Mouse (Mus musculus): ENCODE data around the gene Parvb. TPM values are rescaled to one million over a fixed set of nuclear protein-coding genes. Genes with fewer than 3 reads are reported as not detected.

Parvb gene
- polyA plus RNA-seq, 1 experiment from 2014 or later, result 0.06 TPM

DNA sequence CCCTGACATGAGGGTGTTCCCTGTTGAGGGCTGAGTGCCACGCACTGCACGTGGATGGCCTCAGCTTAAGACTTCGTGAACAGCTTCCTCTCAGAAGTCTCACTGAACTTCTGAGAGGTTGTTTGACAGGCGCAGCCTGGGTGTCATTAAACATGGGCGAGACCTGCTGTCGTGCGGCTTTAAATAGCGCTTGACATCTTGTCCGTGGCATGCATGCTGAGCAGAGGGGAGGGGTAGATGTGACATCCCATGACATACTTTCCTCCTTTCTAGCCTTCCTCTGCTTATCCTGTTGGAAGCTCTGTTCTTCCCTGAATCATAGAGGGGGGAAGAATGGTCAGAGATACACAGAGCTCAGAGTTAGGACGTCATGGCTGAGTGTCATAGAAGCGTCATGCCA is 21.9 kb downstream of the Parvb start:
- POLR2A ChIA-PET, result no interaction called here
- DNase-seq (ENCODE audit: low read depth, low spot score), result no peak
- in situ Hi-C loops (cut with MboI; ENCODE audit: low pct_unique_long_range_greater_than_20kb), result no loop called here

DNA sequence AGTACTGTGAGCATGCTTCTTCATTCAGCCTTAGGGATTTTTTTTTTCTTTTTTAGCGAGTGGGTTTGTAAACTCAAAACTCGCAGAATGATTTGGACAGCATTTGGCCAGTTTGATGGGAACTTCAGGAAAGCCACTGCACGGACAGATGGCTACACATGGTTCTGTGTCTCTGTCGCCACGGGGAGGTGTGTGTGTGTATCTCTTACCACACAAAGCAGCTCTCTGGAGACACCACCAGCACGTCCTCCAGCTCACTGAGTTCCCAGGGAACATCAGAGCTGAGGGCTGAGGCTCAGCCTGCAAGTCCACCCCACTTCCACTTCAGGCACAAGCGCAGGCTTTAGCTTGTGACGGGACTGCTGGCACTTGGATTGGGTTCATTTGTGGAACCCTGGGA is 22.5 kb downstream of the Parvb start:
- no peak for DNase-seq (ENCODE audit: low read depth, low spot score)
- POLR2A ChIA-PET, result no interaction called here
- TF ChIP-seq CTCF (IDR thresholded peaks at IDR 0.05), result no peak
- H3K27me3 ChIP-seq, result peaks cover 11% of the 10 kb centered on the region
- CTCF ChIA-PET, result no interaction called here
- ATAC-seq, result no peak
- in situ Hi-C loops (cut with MboI; ENCODE audit: low pct_unique_long_range_greater_than_20kb), result no loop called here

More for the DNA sequence above, 21.9 kb downstream of the Parvb start:
- no peak for TF ChIP-seq CTCF (IDR thresholded peaks at IDR 0.05)
- CTCF ChIA-PET, result no interaction called here
- ATAC-seq, result no peak
- peaks cover 6% of the 10 kb centered on the region for H3K27me3 ChIP-seq

- DNase-seq (ENCODE audit: low read depth, low spot score) (no peak), ATAC-seq (no peak)
- ChIA-PET CTCF (no interaction called here), POLR2A (no interaction called here)
- peaks cover 11% of the 10 kb centered on the region for H3K27me3 ChIP-seq
- TF ChIP-seq CTCF (IDR thresholded peaks at IDR 0.05), result no peak
- in situ Hi-C loops (cut with MboI; ENCODE audit: low pct_unique_long_range_greater_than_20kb), result no loop called here
These were observed 24.5 kb downstream of the Parvb start for GRCm38 (mm10) chr15:84256254-84256850.

GRCm38 (mm10) chr15:84256864-84257263 is 25.0 kb downstream of the Parvb start:
- DNase-seq (ENCODE audit: low read depth, low spot score), result no peak
- no peak for TF ChIP-seq CTCF (IDR thresholded peaks at IDR 0.05)
- peaks cover 11% of the 10 kb centered on the region for H3K27me3 ChIP-seq

DNA sequence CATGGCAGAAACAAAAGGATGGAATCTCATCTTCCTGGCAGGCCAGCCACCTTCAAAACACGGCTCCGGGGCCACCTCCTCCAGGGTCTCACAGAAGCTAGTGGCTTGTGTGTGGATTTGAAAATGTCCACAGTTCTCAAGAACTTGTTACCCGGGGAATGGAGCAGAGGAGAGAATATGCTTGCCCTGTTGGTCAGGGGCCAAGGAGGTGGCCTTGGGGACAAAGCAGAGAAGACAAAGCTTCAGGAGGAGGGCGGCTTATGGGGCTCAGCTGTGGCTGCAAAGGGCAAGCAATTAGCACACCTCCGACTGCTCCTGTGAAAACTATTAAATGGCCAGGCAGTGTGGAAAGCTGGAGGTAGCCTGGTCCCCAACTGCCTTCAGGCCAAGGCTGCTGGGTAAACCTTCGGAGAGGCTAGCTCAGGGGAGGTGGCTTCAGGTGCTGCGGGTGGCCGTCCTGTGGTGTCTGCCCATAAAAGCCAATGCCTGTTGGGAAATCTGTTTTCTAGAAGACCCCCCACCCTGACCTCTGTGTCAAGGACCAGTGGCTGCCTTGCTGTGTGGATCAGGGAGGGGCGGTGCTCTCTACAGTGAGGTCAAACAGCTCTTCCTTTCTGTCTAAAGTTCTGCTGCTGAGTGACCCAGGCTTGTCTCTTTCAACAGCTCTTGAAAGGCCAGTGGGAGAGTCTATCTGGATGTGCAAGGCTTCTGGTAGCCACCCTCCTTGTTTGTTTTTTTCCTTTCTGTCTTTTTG is 26.9 kb downstream of the Parvb start:
- ATAC-seq, result no peak
- ChIA-PET POLR2A (interaction anchor here (0.6 kb wide), 1 partner anchor 105 kb away, joined by 5 read pairs; no protein-coding TSS in a partner anchor), CTCF (interaction anchor here (1.0 to 1.8 kb wide), 5 partner anchors 12 to 362 kb away, joined by 3 to 8 read pairs (median 3); no protein-coding TSS in a partner anchor)
- no peak for DNase-seq (ENCODE audit: low read depth, low spot score)
- TF ChIP-seq CTCF (IDR thresholded peaks at IDR 0.05), result no peak
- peaks cover 11% of the 10 kb centered on the region for H3K27me3 ChIP-seq
- in situ Hi-C loops (cut with MboI; ENCODE audit: low pct_unique_long_range_greater_than_20kb), result no loop called here

More at GRCm38 (mm10) chr15:84256864-84257263, 25.0 kb downstream of the Parvb start:
- in situ Hi-C loops (cut with MboI; ENCODE audit: low pct_unique_long_range_greater_than_20kb), result no loop called here
- CTCF ChIA-PET, result no interaction called here
- POLR2A ChIA-PET, result no interaction called here
- ATAC-seq, result no peak

DNA sequence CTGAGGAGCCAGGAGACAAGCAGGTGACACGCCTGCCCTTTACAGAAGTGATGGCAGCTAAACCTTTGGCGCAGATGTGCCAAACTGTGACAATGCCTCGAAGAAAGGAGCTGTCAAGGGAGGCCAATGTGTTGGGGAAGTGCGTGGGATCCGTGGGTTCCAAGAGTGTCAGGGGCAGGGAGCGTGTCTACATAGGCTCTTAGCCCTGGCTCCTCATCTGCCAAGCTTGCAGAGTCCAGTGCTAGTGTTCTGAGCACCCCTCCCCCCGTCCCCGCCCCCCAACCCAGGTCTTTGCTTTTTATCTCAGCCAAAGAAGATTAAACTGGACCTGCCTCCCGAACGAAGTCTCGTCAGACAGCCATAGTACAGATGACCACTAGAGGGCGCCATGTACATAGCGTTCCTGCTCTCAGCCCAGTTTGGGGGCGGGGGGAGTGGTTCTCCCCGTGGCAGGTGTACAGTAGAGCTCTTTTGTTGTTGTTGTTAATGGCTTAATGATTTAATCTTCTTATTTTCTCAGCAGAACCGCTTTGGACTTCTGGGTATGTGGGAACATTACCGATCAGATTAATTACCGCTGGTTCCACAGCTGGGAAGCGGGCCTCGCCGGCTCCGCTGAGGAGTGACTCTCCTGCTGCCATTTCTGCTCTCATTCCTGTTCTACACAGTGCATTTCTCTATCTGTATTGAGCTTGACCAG is 28.4 kb downstream of the Parvb start:
- TF ChIP-seq CTCF (IDR thresholded peaks at IDR 0.05), result no peak
- ChIA-PET CTCF (interaction anchor here (0.8 to 1.9 kb wide), 12 partner anchors 24 to 371 kb away, joined by 3 to 10 read pairs (median 4); partner anchors contain the start of gene Samm50), POLR2A (no interaction called here)
- in situ Hi-C loops (cut with MboI; ENCODE audit: low pct_unique_long_range_greater_than_20kb), result no loop called here
- DNase-seq (ENCODE audit: low read depth, low spot score) (no peak), ATAC-seq (no peak)
- peaks cover 11% of the 10 kb centered on the region for H3K27me3 ChIP-seq

DNA sequence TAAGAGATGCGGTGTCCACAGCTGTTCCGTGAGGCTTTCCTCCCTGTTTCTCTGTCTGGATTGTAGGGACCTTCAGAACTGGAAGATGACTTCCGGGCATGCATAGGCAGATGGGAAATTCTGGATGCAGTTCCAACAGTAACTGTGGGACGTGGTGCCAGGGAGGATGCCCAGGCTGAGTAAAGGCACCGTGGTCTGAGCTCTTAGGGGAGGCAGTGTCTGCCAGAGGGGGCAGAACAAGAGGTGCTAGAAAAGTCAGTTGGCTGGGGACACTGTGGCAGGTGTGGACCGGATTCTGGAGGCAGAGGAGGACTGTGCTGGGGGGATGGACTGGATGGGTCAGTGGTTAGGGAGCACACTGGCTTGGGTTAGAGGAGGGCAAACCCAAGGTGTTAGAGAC is 30.8 kb downstream of the Parvb start:
- TF ChIP-seq CTCF (IDR thresholded peaks at IDR 0.05), result no peak
- no peak for ATAC-seq
- ChIA-PET POLR2A (no interaction called here), CTCF (interaction anchor here (1.8 kb wide), 1 partner anchor 352 kb away, joined by 5 read pairs; no protein-coding TSS in a partner anchor)
- DNase-seq (ENCODE audit: low read depth, low spot score), result no peak
- in situ Hi-C loops (cut with MboI; ENCODE audit: low pct_unique_long_range_greater_than_20kb), result no loop called here
- peaks cover 11% of the 10 kb centered on the region for H3K27me3 ChIP-seq

DNA sequence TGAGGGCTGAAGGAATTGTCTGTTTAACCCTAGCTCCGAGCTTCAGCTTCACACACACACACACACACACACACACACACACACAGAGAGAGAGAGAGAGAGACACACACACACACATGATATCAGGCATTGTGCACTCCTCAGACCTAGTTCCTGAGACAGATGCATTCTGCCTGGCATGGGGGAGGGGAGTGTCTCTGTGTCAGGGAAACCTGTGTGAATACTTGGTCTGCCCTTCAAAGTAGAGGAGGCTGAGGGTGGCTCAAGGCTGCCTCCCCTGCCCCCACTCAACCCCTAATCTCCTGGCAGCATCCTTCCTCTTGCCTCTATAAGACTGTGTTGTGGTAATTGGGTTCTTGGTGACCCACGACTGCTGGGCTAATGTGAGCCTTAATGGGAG is 31.7 kb downstream of the Parvb start:
- ATAC-seq (no peak), DNase-seq (ENCODE audit: low read depth, low spot score) (no peak)
- TF ChIP-seq CTCF (IDR thresholded peaks at IDR 0.05), result no peak
- ChIA-PET CTCF (no interaction called here), POLR2A (no interaction called here)
- peaks cover 5% of the 10 kb centered on the region for H3K27me3 ChIP-seq
- in situ Hi-C loops (cut with MboI; ENCODE audit: low pct_unique_long_range_greater_than_20kb), result no loop called here

DNA sequence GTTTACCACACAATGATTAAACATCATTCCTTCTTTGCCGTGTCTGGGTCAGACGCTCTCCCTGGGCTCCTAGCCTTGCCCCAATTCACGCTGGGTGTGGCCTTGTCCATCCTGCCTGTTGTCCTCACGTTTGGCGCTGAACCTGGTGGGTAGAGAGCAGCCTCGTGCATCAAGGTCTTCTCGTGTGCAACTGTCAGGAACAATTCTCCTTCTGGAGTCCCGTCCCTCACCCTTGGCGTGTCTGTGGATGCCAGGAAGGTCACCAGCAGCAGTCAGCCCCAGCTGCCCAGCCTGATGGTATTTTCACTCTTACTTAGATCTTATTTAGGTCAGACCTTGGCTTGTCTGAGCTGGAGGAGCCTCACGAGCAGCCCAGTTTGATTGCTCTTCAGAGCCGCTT is 33.3 kb downstream of the Parvb start:
- in situ Hi-C loops (cut with MboI; ENCODE audit: low pct_unique_long_range_greater_than_20kb), result no loop called here
- POLR2A ChIA-PET, result no interaction called here
- no peaks in the 10 kb centered on the region for H3K27me3 ChIP-seq
- CTCF ChIA-PET, result no interaction called here
- no peak for TF ChIP-seq CTCF (IDR thresholded peaks at IDR 0.05)
- ATAC-seq (no peak), DNase-seq (ENCODE audit: low read depth, low spot score) (no peak)

GRCm38 (mm10) chr15:84266290-84266689 is 34.4 kb downstream of the Parvb start:
- ATAC-seq (no peak), DNase-seq (ENCODE audit: low read depth, low spot score) (no peak)
- TF ChIP-seq CTCF (IDR thresholded peaks at IDR 0.05), result no peak
- ChIA-PET CTCF (no interaction called here), POLR2A (interaction anchor here (0.6 kb wide), 1 partner anchor 64 kb away, joined by 6 read pairs; no protein-coding TSS in a partner anchor)
- H3K27me3 ChIP-seq, result no peaks in the 10 kb centered on the region
- in situ Hi-C loops (cut with MboI; ENCODE audit: low pct_unique_long_range_greater_than_20kb), result no loop called here

GRCm38 (mm10) chr15:84267720-84268260 is 35.9 kb downstream of the Parvb start:
- TF ChIP-seq CTCF (IDR thresholded peaks at IDR 0.05), result no peak
- in situ Hi-C loops (cut with MboI; ENCODE audit: low pct_unique_long_range_greater_than_20kb), result no loop called here
- CTCF ChIA-PET, result no interaction called here
- H3K27me3 ChIP-seq, result no peaks in the 10 kb centered on the region
- ATAC-seq (no peak), DNase-seq (ENCODE audit: low read depth, low spot score) (no peak)
- POLR2A ChIA-PET, result no interaction called here

All from Patski (cell line).